Mouse (Mus musculus): ENCODE data around the gene Baz2b. TPM values are rescaled to one million over a fixed set of nuclear protein-coding genes. Genes with fewer than 3 reads are reported as not detected.
"Not testable (repeated sequence)": the region's sequence is repeated elsewhere in the genome, so short reads cannot be mapped to it uniquely, and the experiment has no call there.

Gene Baz2b
- polyA plus RNA-seq, 1 experiment, result 28.8 TPM

DNA sequence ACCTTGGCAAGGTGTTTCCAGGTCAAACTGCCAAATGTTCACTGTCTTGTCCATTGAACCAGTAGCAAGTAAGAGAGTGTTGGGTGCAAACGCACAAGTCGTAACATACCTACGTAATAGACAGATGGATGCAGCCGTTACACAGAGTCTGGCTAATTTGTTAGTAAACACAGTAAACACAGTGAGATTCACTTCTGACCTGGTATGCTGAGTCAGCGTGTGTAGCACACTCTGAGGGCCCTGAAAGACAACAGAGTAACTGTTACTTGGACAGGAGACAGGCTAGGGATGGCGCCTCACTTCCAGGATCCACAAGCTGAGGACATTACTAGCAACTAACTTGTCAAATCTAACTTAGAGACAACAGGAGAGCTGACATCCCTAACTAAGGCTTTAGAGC is 347.0 kb downstream of the Baz2b start:
- no peak for DNase-seq (ENCODE audit: low spot score)

DNA sequence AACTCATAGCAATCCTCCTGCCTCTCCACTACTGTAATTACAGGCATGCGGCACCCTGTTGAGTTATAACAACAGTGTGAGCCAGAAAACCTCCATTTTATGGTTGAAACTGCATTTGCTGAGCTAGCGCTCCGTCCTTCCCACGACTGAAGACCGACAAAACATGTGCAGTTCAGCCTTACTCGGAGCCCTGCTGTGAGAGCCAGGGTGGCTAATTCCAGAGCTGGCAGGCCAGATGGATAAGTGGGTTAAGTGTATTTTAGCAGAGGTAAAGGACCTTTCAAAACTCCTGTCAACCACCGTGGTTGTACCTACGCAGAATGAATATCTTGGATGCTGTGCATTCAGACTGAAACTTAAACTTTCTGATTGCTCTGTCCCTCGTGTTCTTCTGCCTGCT is 355.3 kb downstream of the Baz2b start:
- DNase-seq (ENCODE audit: low spot score), result no peak

DNA sequence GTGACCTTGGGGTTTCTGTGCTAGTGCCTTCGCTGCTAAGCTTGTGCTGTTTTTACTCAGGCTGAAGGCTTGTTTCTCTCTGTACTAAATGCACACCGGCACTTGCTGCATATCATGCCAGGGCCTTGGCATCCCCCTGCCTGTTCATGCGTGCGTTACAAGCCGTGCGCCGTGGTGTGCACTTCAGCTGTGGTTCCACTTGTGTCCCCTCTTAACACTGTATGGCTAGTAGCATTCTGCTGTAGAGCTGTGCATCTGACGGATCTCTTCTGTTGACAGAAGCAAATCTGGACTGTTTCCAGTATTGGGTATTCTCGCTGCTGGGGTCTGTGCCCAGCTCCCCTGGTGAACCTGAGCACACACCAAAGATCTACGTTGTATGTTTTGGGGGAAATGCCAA is 356.1 kb downstream of the Baz2b start:
- DNase-seq (ENCODE audit: low spot score), result no peak

DNA sequence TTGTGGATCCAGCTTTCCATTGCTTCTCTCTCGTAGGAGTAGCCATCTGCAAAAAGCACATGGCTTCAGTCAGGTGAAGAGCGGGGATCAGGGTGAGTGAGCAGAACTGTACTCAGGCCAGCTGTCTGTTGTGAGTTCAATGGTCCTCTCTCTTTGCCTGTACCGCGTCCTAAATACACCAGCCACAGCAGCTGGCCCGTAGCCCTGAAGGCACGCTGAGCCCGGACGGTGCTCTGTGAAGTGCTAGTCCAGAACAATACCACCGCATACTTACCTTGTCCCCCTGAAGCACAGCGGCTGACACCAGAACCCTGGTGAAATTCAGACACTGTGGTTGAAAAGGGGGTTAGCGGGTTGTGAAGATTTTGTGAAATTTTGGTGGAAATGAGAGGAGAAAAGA is 356.7 kb downstream of the Baz2b start:
- no peak for DNase-seq (ENCODE audit: low spot score)

DNA sequence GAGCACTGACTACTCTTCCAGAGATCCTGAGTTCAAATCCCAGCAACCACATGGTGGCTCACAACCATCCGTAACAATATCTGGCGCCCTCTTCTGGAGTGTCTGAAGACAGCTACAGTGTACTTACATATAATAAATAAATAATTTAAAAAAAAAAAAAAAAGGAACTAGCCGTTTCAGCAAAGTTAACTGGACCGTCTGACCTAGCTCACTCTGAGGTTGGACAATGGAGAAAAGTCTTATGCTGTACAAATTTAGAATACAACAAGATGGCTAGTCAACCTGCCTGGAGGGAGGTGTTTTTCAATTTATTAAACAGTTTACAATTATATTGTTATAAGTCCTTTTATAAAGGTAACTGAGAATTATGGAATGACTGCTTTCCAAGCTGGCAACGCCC is 357.8 kb downstream of the Baz2b start:
- DNase-seq (ENCODE audit: low spot score), result not testable (repeated sequence)

Other genes with a start within 250 kb of the Baz2b start
- gene March7, start within 50 bp of the Baz2b start, polyA plus RNA-seq (2012; rRNA removed), result 51.1 and 57.3 TPM in 2 replicates
- 69.2 and 71.6 TPM in 2 replicates for gene Cd302, start 74.6 kb upstream of the Baz2b start, polyA plus RNA-seq (2012; rRNA removed)
- 1.1 and 1.2 TPM in 2 replicates for gene Ly75, start 173.5 kb upstream of the Baz2b start, polyA plus RNA-seq (2012; rRNA removed)